Comparison of ENCODE assay signal across 17 mouse cellular contexts in genomic region chr4:51808397-51809043, GRCm38 (mm10).
"Had no signal": no experiment of that assay in that cellular context is flagged by ENCODE, and none has a peak within 500 bp of the region (broad histone marks: within the 10 kb centered on the region; RNA-seq: fewer than 3 reads in every experiment).

No protein-coding gene starts in this region.

- H3K27ac ChIP-seq: neural tube, embryonic 12.5 days; neural tube, embryonic 13.5 days; neural tube, embryonic 15.5 days; stomach, embryonic 15.5 days; stomach, postnatal 0 days had no signal

- H3K36me3 ChIP-seq: neural tube, embryonic 12.5 days; neural tube, embryonic 13.5 days; neural tube, embryonic 15.5 days; stomach, embryonic 15.5 days had no signal

- H3K4me1 ChIP-seq: neural tube, embryonic 12.5 days; neural tube, embryonic 13.5 days; neural tube, embryonic 15.5 days; stomach, embryonic 15.5 days had no signal

- DNase-seq: retina, postnatal 1 day; right cerebral cortex, adult 18-20 months; right cerebral cortex, postnatal 14 days; right cerebral cortex, postnatal 25 days; right cerebral cortex, postnatal 4 days; spleen, adult 18-20 months; thymus, adult 18-20 months; thymus, adult 2 months; thymus, postnatal 14 days; thymus, postnatal 25 days; thymus, postnatal 36 days; thymus, postnatal 4 days had no signal

- H3K4me2 ChIP-seq: neural tube, embryonic 12.5 days; neural tube, embryonic 13.5 days; neural tube, embryonic 15.5 days; stomach, embryonic 15.5 days had no signal

- H3K9ac ChIP-seq: neural tube, embryonic 12.5 days; neural tube, embryonic 13.5 days; neural tube, embryonic 15.5 days; stomach, embryonic 15.5 days had no signal

- H3K9me3 ChIP-seq: neural tube, embryonic 12.5 days; neural tube, embryonic 13.5 days; neural tube, embryonic 15.5 days; stomach, embryonic 15.5 days had no signal

- H3K4me3 ChIP-seq: neural tube, embryonic 12.5 days; neural tube, embryonic 13.5 days; neural tube, embryonic 15.5 days; stomach, embryonic 15.5 days had no signal

- H3K27me3 ChIP-seq: neural tube, embryonic 12.5 days; neural tube, embryonic 13.5 days; neural tube, embryonic 15.5 days; stomach, embryonic 15.5 days had no signal
